Mouse (Mus musculus): ENCODE data around the gene Zfp771.

Zfp771 gene

DNA sequence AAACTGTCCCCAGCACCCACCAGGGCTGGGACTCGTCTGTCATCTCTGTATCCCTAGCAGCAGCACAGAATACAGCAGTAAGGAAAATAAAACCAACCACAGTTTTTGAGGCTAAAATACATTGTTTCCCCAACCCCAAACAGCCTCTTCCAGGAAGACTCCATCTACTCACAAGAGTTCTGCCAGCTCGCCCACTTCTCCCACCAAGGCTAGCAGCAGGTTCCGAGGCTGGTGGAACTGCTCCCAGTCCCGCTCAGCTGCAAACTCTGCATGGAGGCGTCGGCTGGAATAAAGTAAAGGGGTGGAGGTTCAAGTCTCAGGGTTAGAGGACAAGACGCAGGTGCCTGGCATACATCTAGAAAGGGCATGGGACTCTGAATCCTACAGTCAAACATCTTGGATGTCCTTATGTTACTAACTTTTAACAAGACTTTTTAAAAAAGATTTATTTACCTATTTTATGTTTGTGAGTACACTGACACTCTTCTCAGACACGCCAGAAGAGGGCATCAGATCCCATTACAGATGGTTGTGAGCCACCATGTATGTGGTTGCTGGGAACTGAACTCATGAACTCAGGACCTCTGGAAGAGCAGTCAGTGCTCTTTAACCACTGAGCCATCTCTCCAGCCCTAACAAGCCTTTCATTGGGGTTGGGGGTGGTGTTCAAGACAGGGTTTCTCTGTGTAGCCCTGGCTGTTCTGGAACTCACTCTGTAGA lies 15.3 kb downstream of the Zfp771 start:
- no peak for TF ChIP-seq GATA4 (IDR thresholded peaks at IDR 0.05; ENCODE audit: insufficient replicate concordance, low read length)

GRCm38 (mm10) chr7:127260309-127261111 lies 16.4 kb downstream of the Zfp771 start, which contains the start of gene Dctpp1:
Gene Dctpp1 (minus strand): TSS chr7:127260709.
- no peak for TF ChIP-seq GATA4 (IDR thresholded peaks at IDR 0.05; ENCODE audit: insufficient replicate concordance, low read length)

DNA sequence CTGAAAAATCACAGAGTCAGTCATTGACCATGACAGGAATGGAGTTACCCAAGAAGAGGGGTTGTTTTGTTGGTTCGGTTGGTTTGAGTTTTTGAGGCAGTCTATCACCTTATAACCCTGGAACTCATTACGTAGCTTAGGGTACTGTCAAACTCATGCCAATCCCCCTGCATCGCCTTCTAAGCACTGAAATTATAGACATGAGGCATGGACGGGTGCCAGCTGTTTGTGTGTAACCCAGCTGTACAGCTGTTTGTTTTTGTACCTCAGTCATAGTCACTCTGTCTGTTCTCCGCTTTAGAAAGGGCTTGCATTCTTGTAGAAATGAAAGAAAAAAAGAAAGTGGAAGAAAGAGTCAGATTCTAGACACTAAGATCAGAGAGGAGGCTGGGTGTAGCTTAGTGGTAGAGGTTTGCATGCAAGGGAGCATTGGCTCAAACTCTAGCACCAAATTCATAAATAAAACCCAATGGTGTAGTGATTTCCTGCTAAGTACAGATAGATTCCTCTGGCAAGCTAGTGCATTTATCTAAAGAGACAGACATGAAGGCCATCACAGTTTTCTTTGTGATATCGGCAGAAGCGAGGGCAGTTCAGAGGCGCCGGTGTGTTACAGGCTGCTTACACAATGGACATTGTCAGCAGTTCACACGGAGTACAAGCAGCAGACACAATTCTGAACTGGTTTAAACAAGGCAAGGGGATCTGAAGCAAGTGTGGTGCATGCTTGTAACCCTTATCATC lies 18.3 kb downstream of the Zfp771 start:
- no peak for TF ChIP-seq GATA4 (IDR thresholded peaks at IDR 0.05; ENCODE audit: insufficient replicate concordance, low read length)

GRCm38 (mm10) chr7:127263526-127263925 lies 19.5 kb downstream of the Zfp771 start:
- no peak for TF ChIP-seq GATA4 (IDR thresholded peaks at IDR 0.05; ENCODE audit: insufficient replicate concordance, low read length)

GRCm38 (mm10) chr7:127270256-127270655 lies 26.2 kb downstream of the Zfp771 start:
- no peak for TF ChIP-seq GATA4 (IDR thresholded peaks at IDR 0.05; ENCODE audit: insufficient replicate concordance, low read length)

GRCm38 (mm10) chr7:127270666-127271065 lies 26.6 kb downstream of the Zfp771 start:
- no peak for TF ChIP-seq GATA4 (IDR thresholded peaks at IDR 0.05; ENCODE audit: insufficient replicate concordance, low read length)

GRCm38 (mm10) chr7:127271093-127271492 lies 27.0 kb downstream of the Zfp771 start:
- TF ChIP-seq GATA4 (IDR thresholded peaks at IDR 0.05; ENCODE audit: insufficient replicate concordance, low read length): no peak

DNA sequence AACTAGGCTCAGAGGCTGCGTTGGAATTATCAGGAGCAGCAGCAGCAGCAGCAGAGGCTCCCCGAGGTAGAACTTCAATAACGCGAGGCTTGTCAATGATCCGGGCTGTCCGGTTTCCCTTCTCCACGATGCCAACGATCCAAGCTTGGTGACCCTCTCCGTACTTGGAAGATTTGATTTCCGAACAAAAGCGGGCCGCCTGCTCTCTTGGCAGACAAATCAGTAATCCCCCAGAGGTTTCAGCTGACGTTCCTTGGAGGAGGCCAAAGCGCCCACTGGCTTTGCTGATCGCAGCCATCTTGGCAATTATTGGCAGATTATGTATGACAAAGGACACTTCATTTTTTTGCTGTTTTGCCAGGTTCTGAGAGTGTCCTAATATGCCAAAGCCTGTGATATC lies 28.5 kb downstream of the Zfp771 start:
- TF ChIP-seq GATA4 (IDR thresholded peaks at IDR 0.05; ENCODE audit: insufficient replicate concordance, low read length): no peak

GRCm38 (mm10) chr7:127273118-127273923 lies 29.2 kb downstream of the Zfp771 start:
- TF ChIP-seq GATA4 (IDR thresholded peaks at IDR 0.05; ENCODE audit: insufficient replicate concordance, low read length): no peak

DNA sequence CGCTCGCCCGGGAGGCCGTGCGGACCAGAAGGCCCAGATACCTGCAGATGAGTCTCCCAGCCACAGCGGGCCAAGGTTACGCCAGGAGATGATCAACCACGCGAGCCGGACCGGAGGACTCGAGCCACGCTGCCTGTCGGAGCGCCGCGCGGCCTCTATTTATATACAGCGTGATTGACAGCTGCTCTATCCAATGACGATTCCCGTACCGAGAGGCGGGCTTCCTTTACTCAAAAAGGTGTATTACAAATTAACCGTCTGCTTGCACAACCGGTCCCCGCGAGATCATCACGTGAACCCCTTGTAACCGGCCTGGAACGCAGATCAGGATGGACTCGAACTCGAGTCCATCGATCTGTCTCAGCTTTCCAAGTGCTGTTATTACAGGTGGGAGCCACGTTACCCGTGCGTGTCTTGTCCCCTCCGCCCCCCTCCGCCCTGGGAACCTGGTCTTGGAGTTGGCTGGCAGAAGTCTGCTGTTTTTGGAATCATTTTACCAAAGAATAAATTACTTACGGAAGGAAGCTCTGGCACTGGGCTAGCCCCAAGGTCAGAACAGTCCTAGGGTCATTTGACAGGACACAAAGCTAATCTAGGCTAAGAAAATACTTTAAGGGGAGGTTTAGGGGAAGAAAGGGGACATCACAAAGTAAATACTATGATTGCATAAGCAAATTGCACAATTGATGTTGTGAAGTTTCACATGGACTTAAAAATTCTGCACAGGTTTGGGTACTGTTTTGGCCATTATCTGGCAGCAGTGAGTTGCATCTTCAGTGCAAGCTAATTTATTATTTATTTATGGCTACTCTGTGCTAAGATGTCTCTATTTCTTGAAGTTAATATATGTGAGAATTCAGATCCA lies 30.1 kb downstream of the Zfp771 start, which contains the start of gene Sephs2:
Sephs2 (minus strand) TSS at position 131 of the 865 bp plus-strand sequence.
- TF ChIP-seq GATA4 (IDR thresholded peaks at IDR 0.05; ENCODE audit: insufficient replicate concordance, low read length): peak; percentile 58; the same call in 1 of the 2 replicates

DNA sequence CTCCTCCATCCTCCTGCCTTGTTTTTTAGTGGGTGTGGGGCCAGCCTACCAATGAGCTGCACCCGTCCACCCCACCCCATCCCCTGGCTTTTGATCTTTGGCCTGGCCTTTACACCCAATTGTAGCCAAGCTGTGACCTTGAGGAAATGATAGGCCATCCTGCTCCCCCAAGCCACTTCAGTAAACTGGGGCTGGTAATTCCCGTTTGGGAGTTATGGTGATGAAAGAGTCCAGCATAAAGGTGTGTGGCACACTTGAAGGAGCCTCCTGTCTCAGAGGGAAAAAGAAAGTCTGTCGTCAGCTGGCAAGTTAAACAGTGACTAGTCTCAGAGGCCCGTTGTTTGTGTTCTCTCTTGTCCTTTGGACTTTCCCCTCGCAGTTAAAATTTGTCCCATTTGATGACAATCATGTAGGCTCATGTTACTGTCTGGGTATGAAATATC lies 32.5 kb downstream of the Zfp771 start:
- TF ChIP-seq GATA4 (IDR thresholded peaks at IDR 0.05; ENCODE audit: insufficient replicate concordance, low read length): no peak

DNA sequence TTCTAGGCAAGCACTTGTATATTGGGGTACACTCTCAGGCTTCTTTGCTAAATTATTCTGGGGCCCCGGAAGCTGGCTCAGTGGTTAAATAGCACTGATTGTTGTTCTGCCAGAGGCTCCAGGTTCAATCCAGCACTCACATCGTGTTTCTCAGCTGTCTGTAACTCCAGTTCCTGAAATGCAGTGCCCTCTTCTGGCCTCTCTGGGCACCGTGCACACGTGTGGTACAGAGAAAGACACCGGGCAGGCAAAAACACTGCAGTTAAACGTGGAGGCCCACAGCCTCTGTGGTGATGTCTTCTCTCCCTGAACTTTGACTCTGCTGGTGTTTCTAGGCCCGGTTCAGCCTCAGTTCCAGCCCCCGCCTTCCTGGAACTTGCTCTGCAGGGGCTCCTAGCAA lies 34.2 kb downstream of the Zfp771 start:
- TF ChIP-seq GATA4 (IDR thresholded peaks at IDR 0.05; ENCODE audit: insufficient replicate concordance, low read length): no peak

DNA sequence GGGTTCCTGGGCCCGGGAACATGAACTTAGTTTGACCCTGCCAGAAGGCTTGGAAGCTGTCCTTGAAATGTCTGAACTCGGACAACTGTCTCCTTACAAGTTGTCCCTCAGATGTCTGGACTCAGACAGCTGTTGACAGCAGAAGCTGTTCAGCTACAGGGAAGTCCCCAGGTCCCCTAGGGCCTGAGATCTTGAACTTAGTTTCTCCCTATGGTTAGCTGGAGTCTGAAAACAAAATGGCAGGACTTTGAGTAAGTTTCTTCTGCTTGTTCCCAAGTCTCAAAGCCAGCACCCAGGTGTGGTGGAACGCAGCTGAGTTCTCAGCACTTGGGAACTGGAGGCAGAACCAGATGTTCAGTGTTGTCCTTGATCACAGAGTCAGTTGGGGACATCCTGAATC lies 36.0 kb downstream of the Zfp771 start:
- no peak for TF ChIP-seq GATA4 (IDR thresholded peaks at IDR 0.05; ENCODE audit: insufficient replicate concordance, low read length)

DNA sequence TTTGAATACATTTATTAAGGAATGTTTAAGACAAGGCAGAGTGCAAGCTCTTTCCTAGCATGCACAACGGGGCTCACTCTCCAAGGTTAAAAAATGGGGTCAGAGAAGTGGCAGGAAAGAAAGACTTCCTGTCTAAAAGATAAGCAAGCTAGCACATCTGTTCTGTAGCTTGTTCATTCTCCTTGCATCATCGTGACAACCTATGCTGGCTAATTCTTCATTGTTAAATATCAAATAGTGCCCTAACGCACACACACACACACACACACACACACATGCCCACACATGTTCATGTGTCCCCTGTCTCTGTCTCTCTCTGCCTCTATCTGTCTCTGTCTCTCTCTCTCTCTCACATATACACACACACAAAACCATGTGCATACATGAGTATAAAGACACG lies 37.0 kb downstream of the Zfp771 start:
- TF ChIP-seq GATA4 (IDR thresholded peaks at IDR 0.05; ENCODE audit: insufficient replicate concordance, low read length): no peak

All from liver, adult (tissue).